ENCODE assay signal across 22 mouse cellular contexts in the genomic region with DNA sequence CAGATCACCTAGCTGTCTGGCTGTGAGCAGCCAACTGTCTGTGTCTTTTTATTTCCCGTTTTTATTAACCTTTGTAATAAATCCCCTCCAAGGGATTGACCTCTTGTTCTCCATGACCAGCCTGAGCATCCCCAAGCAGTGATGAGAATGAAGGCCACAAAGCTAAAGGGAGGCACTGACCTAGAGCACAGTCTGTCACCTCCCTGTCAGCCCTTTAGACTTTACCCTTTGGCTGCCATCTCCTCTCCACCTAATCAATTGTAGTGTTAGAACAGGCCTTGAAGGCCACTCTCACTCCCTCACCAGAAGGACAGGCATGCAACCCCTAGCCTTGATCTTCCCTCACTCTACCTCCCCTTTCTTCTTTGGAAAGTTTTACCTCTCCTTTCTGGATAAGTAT.
A peak's percentile ranks its signal among the peaks of the same experiment; 100 is the strongest.
DNase-seq lines count a peak whose midpoint lies in the region; ATAC-seq and TF ChIP-seq lines count a peak whose summit lies in the region.
"Had no signal": no experiment of that assay in that cellular context is flagged by ENCODE, and none has a peak within 500 bp of the region (broad histone marks: within the 10 kb centered on the region; RNA-seq: fewer than 3 reads in every experiment).

No protein-coding gene starts in this region.

- H3K27ac ChIP-seq in kidney, embryonic 14.5 days (ENCODE audit: low read depth, low read length), result no peak overlapping the region
- H3K27ac ChIP-seq in kidney, embryonic 15.5 days, result no peak overlapping the region
- no peak overlapping the region for H3K27ac ChIP-seq in kidney, embryonic 16.5 days (ENCODE audit: low read length)
- H3K27ac ChIP-seq in kidney, postnatal 0 days, result no peak overlapping the region

- no peak overlapping the region for H3K9ac ChIP-seq in kidney, embryonic 14.5 days (ENCODE audit: low read depth, low read length)
- H3K9ac ChIP-seq in kidney, embryonic 15.5 days, result no peak overlapping the region
- H3K9ac ChIP-seq in kidney, embryonic 16.5 days (replicated peaks; ENCODE audit: low read length), result no peak overlapping the region
- no peak overlapping the region for H3K9ac ChIP-seq in kidney, postnatal 0 days (ENCODE audit: low read depth, low read length)

- 40% methylated on average over 1 of the region's 1 CpGs for WGBS in kidney, embryonic 14.5 days
- 52% methylated on average over 1 of the region's 1 CpGs for WGBS in kidney, embryonic 15.5 days
- WGBS in kidney, embryonic 16.5 days, result 35% methylated on average over 1 of the region's 1 CpGs
- WGBS in kidney, postnatal 0 days, result 50% methylated on average over 1 of the region's 1 CpGs

- H3K27me3 ChIP-seq in kidney, embryonic 14.5 days (ENCODE audit: control insufficient read depth, insufficient read depth, low read length), result no peaks in the 10 kb centered on the region
- H3K27me3 ChIP-seq in kidney, embryonic 15.5 days, result no peaks in the 10 kb centered on the region; the same call in 1 of the 2 replicates
- no peaks in the 10 kb centered on the region for H3K27me3 ChIP-seq in kidney, embryonic 16.5 days (ENCODE audit: insufficient read depth, low read length)
- H3K27me3 ChIP-seq in kidney, postnatal 0 days (ENCODE audit: insufficient read depth, low read length), result no peaks in the 10 kb centered on the region
- H3K27me3 ChIP-seq: CH12.LX, Patski had no signal

- no peaks in the 10 kb centered on the region for H3K9me3 ChIP-seq in kidney, embryonic 14.5 days (ENCODE audit: control insufficient read depth, low read length)
- H3K9me3 ChIP-seq in kidney, embryonic 15.5 days (replicated peaks), result no peaks in the 10 kb centered on the region
- H3K9me3 ChIP-seq in kidney, embryonic 16.5 days (ENCODE audit: low read length), result no peaks in the 10 kb centered on the region
- no peaks in the 10 kb centered on the region for H3K9me3 ChIP-seq in kidney, postnatal 0 days (replicated peaks; ENCODE audit: low read length)

- peak; percentile 95 for ATAC-seq in kidney, embryonic 14.5 days (ENCODE audit: low FRiP score, low TSS enrichment)
- peak; percentile 94 for ATAC-seq in kidney, embryonic 15.5 days (replicated peaks; ENCODE audit: low FRiP score)
- peak; percentile 86 for ATAC-seq in kidney, embryonic 16.5 days (ENCODE audit: low FRiP score, low TSS enrichment)
- ATAC-seq in kidney, postnatal 0 days (replicated peaks; ENCODE audit: low FRiP score, low read depth), result peak; percentile 43; the same call in 1 of the 2 replicates
- ATAC-seq: activated CD4-positive, CD25-positive, alpha-beta regulatory T cell, adult 4 months; CD4-positive, CD25-positive, alpha-beta regulatory T cell, adult 4 months; Patski had no signal

- no peak for DNase-seq in kidney, postnatal 36 days
- no peak for DNase-seq in kidney, adult 11 months
- DNase-seq in kidney, postnatal 4 days, result no peak
- DNase-seq in kidney, postnatal 0 days (ENCODE audit: low spot score), result peak; percentile 61
- DNase-seq in kidney, adult 8-10 months, result no peak
- DNase-seq: adrenal gland, adult 2 months; adrenal gland, adult 8-10 months; adrenal gland, postnatal 10 days; adrenal gland, postnatal 14 days; adrenal gland, postnatal 25 days; adrenal gland, postnatal 36 days; B cell, adult 2 months; cerebellum, adult 11 months; cerebellum, adult 11-12 months had no signal

- H3K36me3 ChIP-seq in kidney, embryonic 14.5 days (ENCODE audit: control insufficient read depth, insufficient read depth, low read length), result no peaks in the 10 kb centered on the region
- no peaks in the 10 kb centered on the region for H3K36me3 ChIP-seq in kidney, embryonic 15.5 days
- no peaks in the 10 kb centered on the region for H3K36me3 ChIP-seq in kidney, embryonic 16.5 days (ENCODE audit: insufficient read depth, low read length)
- no peaks in the 10 kb centered on the region for H3K36me3 ChIP-seq in kidney, postnatal 0 days (ENCODE audit: insufficient read depth, low read length)
- H3K36me3 ChIP-seq: G1E had no signal

- H3K4me1 ChIP-seq in kidney, embryonic 14.5 days (ENCODE audit: control insufficient read depth, insufficient read depth, low read length), result 0 out of 2 replicates have a peak, but pooled peaks cover 11% of the 10 kb centered on the region
- H3K4me1 ChIP-seq in kidney, embryonic 15.5 days, result peaks cover 14% of the 10 kb centered on the region
- H3K4me1 ChIP-seq in kidney, embryonic 16.5 days (ENCODE audit: insufficient read depth, low read length), result 0 out of 2 replicates have a peak, but pooled peaks cover 3% of the 10 kb centered on the region
- 0 out of 2 replicates have a peak, but pooled peaks cover 3% of the 10 kb centered on the region for H3K4me1 ChIP-seq in kidney, postnatal 0 days (replicated peaks; ENCODE audit: insufficient read depth, low read length)

- H3K4me2 ChIP-seq in kidney, embryonic 14.5 days (replicated peaks; ENCODE audit: low read depth, low read length), result no peak overlapping the region
- H3K4me2 ChIP-seq in kidney, embryonic 15.5 days, result no peak overlapping the region
- H3K4me2 ChIP-seq in kidney, embryonic 16.5 days (replicated peaks; ENCODE audit: low read depth, low read length), result no peak overlapping the region
- H3K4me2 ChIP-seq in kidney, postnatal 0 days (ENCODE audit: low read length), result no peak overlapping the region

- no peak overlapping the region for H3K4me3 ChIP-seq in kidney, embryonic 14.5 days (ENCODE audit: low read length)
- H3K4me3 ChIP-seq in kidney, embryonic 15.5 days (replicated peaks), result no peak overlapping the region
- no peak overlapping the region for H3K4me3 ChIP-seq in kidney, embryonic 16.5 days (ENCODE audit: low read length)
- H3K4me3 ChIP-seq in kidney, postnatal 0 days (replicated peaks; ENCODE audit: low read depth, low read length), result no peak overlapping the region

- TF ChIP-seq CTCF in kidney, postnatal 0 days (IDR thresholded peaks at IDR 0.05; ENCODE audit: low read depth), result no peak

Comparison
In these comparisons a context has a peak if more than half of its experiments do, and no peak if none do; other contexts are left out.
1. ATAC-seq: peak in every context shown above with its lines; median percentile 95 in kidney, embryonic 14.5 days; 94 in kidney, embryonic 15.5 days; 86 in kidney, embryonic 16.5 days; 43 in kidney, postnatal 0 days.